Mouse (Mus musculus) stomach, postnatal 0 days (tissue): ENCODE measurements around the gene Thoc7. TPM values are rescaled to one million over a fixed set of nuclear protein-coding genes. Genes with fewer than 3 reads are reported as not detected.

Experiments used
- ATAC-seq: fragments of 200-750 bp; cut with Nextera tagmentation; 2 replicates; pipeline ENCODE4 v1.8.0; 2017; ENCODE audit not compliant: low FRiP score, low TSS enrichment
- DNase-seq: peaks from one replicate; pipeline ENCODE4 v3.0.0-alpha.2; 2016; ENCODE audit warnings: low spot score
- H3K27ac ChIP-seq: fragments of 300-500 bp; sonication (generic); replicated peaks from 2 replicates; pipeline ENCODE4 v1.5.1; 2014; ENCODE audit warnings: mild to moderate bottlenecking, control low read depth
- H3K27me3 ChIP-seq: fragments of 300-500 bp; sonication (generic); 2 replicates; pipeline ENCODE4 v1.6.1; 2014; ENCODE audit warnings: low read length; ENCODE audit not compliant: control insufficient read depth, insufficient read depth
- H3K36me3 ChIP-seq: fragments of 300-500 bp; sonication (generic); 2 replicates; pipeline ENCODE4 v1.6.1; 2014; ENCODE audit warnings: low read length, mixed read lengths; ENCODE audit not compliant: control insufficient read depth, insufficient read depth
- H3K4me1 ChIP-seq: fragments of 300-500 bp; sonication (generic); replicated peaks from 2 replicates; pipeline ENCODE4 v1.6.1; 2014; ENCODE audit warnings: antibody characterized with exemption; ENCODE audit not compliant: control insufficient read depth, insufficient read depth
- H3K4me2 ChIP-seq: fragments of 300-500 bp; sonication (generic); replicated peaks from 2 replicates; pipeline ENCODE4 v1.6.1; 2014; ENCODE audit warnings: low read depth, mild to moderate bottlenecking, control low read depth, moderate library complexity
- H3K4me3 ChIP-seq: fragments of 300-500 bp; sonication (generic); 2 replicates; pipeline ENCODE4 v1.5.1; 2014; ENCODE audit warnings: low read depth, low read length, control low read depth
- H3K9ac ChIP-seq: fragments of 300-500 bp; sonication (generic); 2 replicates; pipeline ENCODE4 v1.6.1; 2014; ENCODE audit warnings: mild to moderate bottlenecking, low read length, control low read depth, mixed read lengths
- H3K9me3 ChIP-seq: fragments of 300-500 bp; sonication (generic); 2 replicates; pipeline ENCODE4 v1.6.1; 2016; ENCODE audit warnings: low read length; ENCODE audit not compliant: control insufficient read depth
- CTCF ChIP-seq: IDR thresholded peaks from 2 replicates; pipeline ENCODE4 v1.5.1; 2016; ENCODE audit warnings: antibody characterized with exemption, low read depth, mild to moderate bottlenecking, moderate library complexity
- EP300 ChIP-seq: optimal IDR thresholded peaks from 2 replicates; pipeline ENCODE3; 2016; ENCODE audit warnings: antibody characterized with exemption
- WGBS: fragments of 180-500 bp; shearing (Covaris S2); extraction: QIAGEN DNeasy Blood & Tissue Kit; methylation state at CpG from one replicate; pipeline ENCODE4 v1.1.7; 2014; 5-methylcytosine and 5-hydroxymethylcytosine counted together
- polyA plus RNA-seq: library from polyadenylated mRNA; unstranded; fragments of >200 nt; fragmentation: Nextera tagmentation; extraction: Ambion mirVana; gene quantifications from 2 replicates; pipeline ENCODE4 v1.2.1, GENCODE M21; 2015

Thoc7 gene
- polyA plus RNA-seq, 1 experiment from 2014 or later: 138 TPM

DNA sequence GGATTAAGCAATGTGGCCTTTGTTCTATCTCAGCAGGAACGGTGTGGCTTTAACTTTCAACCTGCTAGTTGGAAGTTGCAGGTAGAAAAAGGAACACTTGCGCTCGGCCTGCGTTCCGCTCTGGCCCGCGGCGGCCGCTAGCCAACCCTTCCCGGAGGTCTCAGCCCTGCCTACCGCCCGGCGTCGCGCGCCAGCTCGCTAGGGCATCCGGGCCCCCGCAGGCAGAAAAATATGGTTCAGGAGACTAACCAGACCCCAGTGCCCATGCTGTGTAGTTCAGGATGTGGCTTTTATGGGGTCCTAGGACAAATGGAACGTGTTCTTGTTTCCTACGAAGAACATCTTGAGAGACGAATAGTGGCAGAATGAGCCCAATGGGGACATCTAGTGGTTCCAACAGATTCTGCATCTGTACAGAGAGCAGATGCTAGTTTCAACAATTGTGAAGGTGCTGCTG lies 60.0 kb downstream of the Thoc7 start:
- TF ChIP-seq EP300 (no peak), CTCF (peak; percentile 90)
- 1% methylated on average over 22 of the region's 22 CpGs for WGBS
- peak overlapping the region; percentile 50 for H3K4me3 ChIP-seq
- DNase-seq: peak; percentile 48
- H3K4me2 ChIP-seq: peak overlapping the region; percentile 87
- no peaks in the 10 kb centered on the region for H3K9me3 ChIP-seq
- H3K36me3 ChIP-seq: no peaks in the 10 kb centered on the region
- no peak for ATAC-seq
- no peaks in the 10 kb centered on the region for H3K27me3 ChIP-seq
- no peak overlapping the region for H3K27ac ChIP-seq
- H3K9ac ChIP-seq: peak overlapping the region; percentile 63
- H3K4me1 ChIP-seq: no peaks in the 10 kb centered on the region

Other genes starting within 250 kb of the Thoc7 start
- not detected in 2 replicates for gene Gm281, start 47.4 kb downstream of the Thoc7 start, polyA plus RNA-seq
- 3.7 and 4.3 TPM in 2 replicates for gene Atxn7, start 412 bp downstream of the Thoc7 start, polyA plus RNA-seq
- 161 and 168 TPM in 2 replicates for gene Psmd6, start 159.1 kb upstream of the Thoc7 start, polyA plus RNA-seq
- not detected in 2 replicates for gene Olfr720, start 225.0 kb upstream of the Thoc7 start, polyA plus RNA-seq